Mouse (Mus musculus): ENCODE measurements at regions not wholly inside any gene's neighbourhood (a gene's known extent, or its start where the extent isn't known, plus 50 kb on each side); places are given as distances from the start of the nearest gene placed in this dataset.

DNA sequence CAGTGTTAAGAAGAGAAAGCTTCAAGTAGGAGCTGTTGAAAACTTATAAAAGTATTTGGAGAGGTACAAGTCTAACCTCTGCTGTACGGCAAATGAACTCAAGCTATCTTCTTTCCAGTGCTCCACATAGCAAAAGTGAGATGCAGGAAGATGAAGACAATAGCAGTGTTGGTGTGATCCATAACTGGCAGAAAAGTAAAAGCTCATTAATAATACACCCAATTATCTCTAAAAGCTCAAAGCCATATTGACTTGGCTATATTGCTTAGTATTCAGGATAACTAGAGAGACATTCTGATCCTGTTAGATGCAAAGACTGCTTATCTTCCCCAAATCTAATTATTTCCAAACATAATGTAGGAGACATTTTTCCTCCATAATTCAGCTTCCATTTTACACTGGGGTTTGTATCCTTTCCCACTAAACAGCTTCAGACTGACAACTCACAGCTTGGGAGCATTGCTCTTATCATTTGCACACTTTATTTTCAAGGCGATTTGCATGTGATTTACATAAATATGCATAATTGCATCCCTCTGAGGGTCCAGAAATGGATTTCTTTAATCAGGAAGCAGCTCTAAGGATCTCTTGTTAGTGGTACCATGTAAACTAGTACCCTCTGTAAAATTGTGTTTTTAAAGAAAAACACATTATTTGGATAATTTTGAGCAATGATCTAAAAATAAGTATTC is 248.5 kb upstream of the Pom121l12 start:
- H3K27me3 ChIP-seq, result no peaks in the 10 kb centered on the region
- no peak overlapping the region for H3K4me2 ChIP-seq
- H3K27ac ChIP-seq (replicated peaks), result no peak overlapping the region
- no peaks in the 10 kb centered on the region for H3K4me1 ChIP-seq (replicated peaks)
- no peak overlapping the region for H3K4me3 ChIP-seq
- H3K9me3 ChIP-seq, result no peaks in the 10 kb centered on the region
- no peak overlapping the region for H3K9ac ChIP-seq
- ATAC-seq (ENCODE audit: low FRiP score, low read depth), result no peak
- H3K36me3 ChIP-seq, result no peaks in the 10 kb centered on the region
- 58% methylated on average over 2 of the region's 2 CpGs for WGBS

GRCm38 (mm10) chr11:14378512-14378911 is 220.6 kb upstream of the Pom121l12 start:
- H3K4me1 ChIP-seq (replicated peaks), result peaks cover 6% of the 10 kb centered on the region
- no peaks in the 10 kb centered on the region for H3K27me3 ChIP-seq
- H3K4me2 ChIP-seq, result no peak overlapping the region
- no peak for ATAC-seq (ENCODE audit: low FRiP score, low read depth)
- H3K4me3 ChIP-seq, result no peak overlapping the region
- H3K9ac ChIP-seq, result no peak overlapping the region
- H3K36me3 ChIP-seq, result no peaks in the 10 kb centered on the region
- H3K9me3 ChIP-seq, result no peaks in the 10 kb centered on the region
- 0 out of 2 replicates have a peak overlapping the region, but pooled peaks have one; percentile 30 for H3K27ac ChIP-seq (replicated peaks)
- WGBS, result 34% methylated on average over 1 of the region's 1 CpGs

GRCm38 (mm10) chr11:14379763-14380571 is 219.1 kb upstream of the Pom121l12 start:
- peak; percentile 80 for ATAC-seq (ENCODE audit: low FRiP score, low read depth)
- peaks cover 6% of the 10 kb centered on the region for H3K4me1 ChIP-seq (replicated peaks)
- no peak overlapping the region for H3K9ac ChIP-seq
- H3K36me3 ChIP-seq, result no peaks in the 10 kb centered on the region
- WGBS, result 22% methylated on average over 11 of the region's 11 CpGs
- H3K4me2 ChIP-seq, result peak overlapping the region; percentile 9; the same call in 1 of the 2 replicates
- H3K27me3 ChIP-seq, result no peaks in the 10 kb centered on the region
- H3K4me3 ChIP-seq, result no peak overlapping the region
- 0 out of 2 replicates have a peak overlapping the region, but pooled peaks have one; percentile 34 for H3K27ac ChIP-seq (replicated peaks)
- no peaks in the 10 kb centered on the region for H3K9me3 ChIP-seq

DNA sequence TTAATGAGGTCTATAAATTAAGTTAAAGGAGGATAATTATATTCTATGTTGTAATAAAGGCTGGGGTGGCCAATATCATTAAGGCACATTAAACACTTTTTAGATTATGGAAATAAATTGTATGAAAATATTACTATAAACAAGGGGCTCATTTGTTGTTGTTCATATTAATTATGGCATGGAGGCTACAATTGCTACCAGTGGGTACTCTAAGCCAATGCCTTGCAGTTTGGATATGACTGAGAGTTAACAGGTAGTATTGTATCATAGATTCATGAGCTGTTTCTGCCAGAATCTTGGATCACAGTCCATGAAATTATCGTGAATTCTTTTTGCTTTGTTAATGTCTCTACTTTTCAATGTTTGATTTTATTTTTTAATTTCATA is 218.5 kb upstream of the Pom121l12 start:
- Histone ChIP-seq H3K27ac (replicated peaks) (no peak overlapping the region), H3K9ac (no peak overlapping the region), H3K4me2 (no peak overlapping the region), H3K4me3 (no peak overlapping the region), H3K4me1 (replicated peaks) (peaks cover 6% of the 10 kb centered on the region), H3K36me3 (no peaks in the 10 kb centered on the region), H3K27me3 (no peaks in the 10 kb centered on the region), H3K9me3 (no peaks in the 10 kb centered on the region)
- 0 out of 2 replicates have a peak, but pooled peaks have one; percentile 19 for ATAC-seq (ENCODE audit: low FRiP score, low read depth)
- WGBS, result 69% methylated on average over 1 of the region's 1 CpGs

GRCm38 (mm10) chr11:14387055-14387584 is 212.0 kb upstream of the Pom121l12 start:
- Histone ChIP-seq H3K27me3 (no peaks in the 10 kb centered on the region), H3K4me2 (no peak overlapping the region), H3K27ac (replicated peaks) (no peak overlapping the region), H3K4me3 (no peak overlapping the region), H3K9ac (no peak overlapping the region), H3K36me3 (no peaks in the 10 kb centered on the region), H3K9me3 (no peaks in the 10 kb centered on the region), H3K4me1 (replicated peaks) (no peaks in the 10 kb centered on the region)
- 34% methylated on average over 3 of the region's 3 CpGs for WGBS
- ATAC-seq (ENCODE audit: low FRiP score, low read depth), result no peak

DNA sequence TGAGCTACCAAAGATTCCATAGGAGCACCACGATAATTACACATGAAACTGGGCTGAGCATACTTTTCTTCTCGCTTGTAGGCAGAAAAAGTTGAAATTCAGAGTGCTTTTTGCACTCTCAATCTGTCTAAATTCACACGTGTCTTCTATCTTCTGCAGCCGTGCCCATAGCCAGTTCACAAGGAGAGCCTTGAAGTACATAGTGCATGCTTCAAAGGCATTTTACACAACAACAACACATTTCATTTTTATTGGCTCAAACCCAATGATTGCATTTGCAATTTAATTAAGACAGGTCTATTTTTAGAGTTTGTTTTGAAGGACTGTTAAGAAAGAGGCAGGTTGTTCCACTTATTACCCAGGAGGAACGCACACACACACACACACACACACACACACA is 211.4 kb upstream of the Pom121l12 start:
- no peaks in the 10 kb centered on the region for H3K9me3 ChIP-seq
- no peaks in the 10 kb centered on the region for H3K27me3 ChIP-seq
- H3K4me2 ChIP-seq, result no peak overlapping the region
- ATAC-seq (ENCODE audit: low FRiP score, low read depth), result no peak
- H3K27ac ChIP-seq (replicated peaks), result no peak overlapping the region
- H3K9ac ChIP-seq, result no peak overlapping the region
- no peaks in the 10 kb centered on the region for H3K36me3 ChIP-seq
- H3K4me3 ChIP-seq, result no peak overlapping the region
- H3K4me1 ChIP-seq (replicated peaks), result no peaks in the 10 kb centered on the region
- WGBS, result 78% methylated on average over 5 of the region's 5 CpGs
